Mouse (Mus musculus) left cerebral cortex, postnatal 4 days (tissue): ENCODE measurements around the gene Alkbh1. TPM values are rescaled to one million over a fixed set of nuclear protein-coding genes. Genes with fewer than 3 reads are reported as not detected.
"Not testable (repeated sequence)": the region's sequence is repeated elsewhere in the genome, so short reads cannot be mapped to it uniquely, and the experiment has no call there.

Experiments
- DNase-seq: peaks from one replicate; pipeline ENCODE4 v3.0.0-alpha.2; 2022
- intact Hi-C: fragments of 180-260 bp; cut with DNase I; formaldehyde crosslinking; loops from one replicate; pipeline ENCODE4 v1.15.1; 2025
- total RNA-seq, 2 experiments: library from RNA; stranded (reverse); gene quantifications; 2 replicates each; pipeline ENCODE4 v1.2.3; 2021

The Alkbh1 gene
- total RNA-seq, result 10 to 100 TPM; 25.8 to 28.4 TPM

DNA sequence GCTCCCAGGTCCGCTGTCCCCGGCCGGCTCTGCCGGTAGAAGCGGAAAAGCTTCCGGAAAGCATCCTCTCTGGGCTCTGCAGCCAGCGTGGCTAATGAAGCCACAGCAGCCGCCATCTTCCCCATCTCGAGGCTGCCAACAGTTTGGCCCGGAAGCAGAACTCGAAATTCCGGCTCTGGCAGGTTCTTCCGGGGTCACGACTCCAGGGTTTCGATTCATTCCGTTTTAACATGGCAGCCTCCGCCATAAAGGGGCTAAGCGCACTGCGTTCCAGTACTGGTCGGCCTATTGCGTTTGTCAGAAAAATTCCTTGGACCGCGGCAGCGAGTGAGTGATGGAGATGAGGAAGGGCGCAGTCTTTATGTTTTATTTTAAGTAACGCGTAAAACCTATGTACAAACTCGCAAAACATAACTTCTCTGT, at the start of gene Alkbh1, which contains the start of gene Slirp:
Gene Alkbh1 (minus strand): TSS at position 318 of the 423 bp plus-strand sequence.
Gene Slirp (plus strand): TSS at position 197 of the 423 bp plus-strand sequence.
- DNase-seq, result peak; percentile 92
- intact Hi-C loops, result no loop called here

DNA sequence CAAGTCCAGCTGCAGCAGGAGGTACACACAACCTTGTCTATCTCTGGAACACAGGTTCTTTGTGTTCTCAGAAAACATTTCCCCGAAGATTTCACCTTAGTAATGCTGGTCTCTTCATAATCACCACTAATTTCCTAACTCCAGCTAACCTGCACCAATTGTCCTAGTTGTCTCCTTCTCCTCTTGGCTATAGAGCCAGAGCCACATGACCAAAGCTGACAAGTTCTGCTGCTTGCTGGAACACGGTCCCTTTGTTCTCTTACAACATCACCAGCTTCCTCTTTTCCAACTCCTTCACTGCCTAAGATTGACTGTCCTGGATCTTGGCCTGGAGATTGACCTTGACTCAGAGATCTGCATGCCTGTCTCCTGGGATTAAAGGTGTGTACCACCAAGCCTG, 44.9 kb upstream of the Alkbh1 start:
- DNase-seq, intact Hi-C loops: not testable (repeated sequence)

DNA sequence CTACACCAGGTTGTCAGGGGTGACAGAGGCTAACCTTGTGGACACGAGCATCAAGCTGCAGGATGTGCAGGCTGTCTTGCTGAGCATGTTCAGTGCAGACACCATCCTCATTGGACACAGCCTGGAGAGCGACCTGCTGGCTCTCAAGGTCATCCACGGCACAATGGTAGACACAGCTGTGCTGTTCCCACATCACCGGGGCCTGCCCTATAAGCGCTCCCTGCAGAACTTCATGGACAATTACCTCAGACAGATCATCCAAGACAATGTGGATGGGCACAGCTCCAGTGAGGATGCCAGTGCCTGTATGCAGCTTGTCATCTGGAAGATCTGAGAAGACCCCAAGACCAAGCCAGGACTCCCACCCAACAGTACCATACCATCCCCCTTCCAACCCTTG, 38.7 kb upstream of the Alkbh1 start:
- intact Hi-C loops, DNase-seq: not testable (repeated sequence)

DNA sequence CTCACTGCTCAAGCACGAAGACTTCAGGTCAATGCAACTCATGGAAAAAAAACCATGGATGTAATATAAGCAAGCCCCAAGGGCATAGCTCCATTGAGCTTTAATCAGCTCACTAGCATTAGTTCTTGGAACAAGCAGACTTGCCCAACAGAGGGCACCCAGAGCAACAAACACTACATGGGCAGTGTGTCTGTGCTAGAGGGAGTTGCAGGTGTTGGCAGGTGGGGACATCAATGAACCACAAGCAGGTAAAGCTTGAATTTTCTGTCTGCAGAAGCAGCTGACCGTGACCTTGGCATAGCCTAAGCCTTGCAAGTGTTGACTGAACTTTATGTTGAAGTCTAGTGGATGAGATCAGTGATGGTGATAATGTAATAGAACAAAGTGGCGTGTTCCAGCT, 30.9 kb upstream of the Alkbh1 start:
- no peak for DNase-seq
- intact Hi-C loops, result no loop called here

DNA sequence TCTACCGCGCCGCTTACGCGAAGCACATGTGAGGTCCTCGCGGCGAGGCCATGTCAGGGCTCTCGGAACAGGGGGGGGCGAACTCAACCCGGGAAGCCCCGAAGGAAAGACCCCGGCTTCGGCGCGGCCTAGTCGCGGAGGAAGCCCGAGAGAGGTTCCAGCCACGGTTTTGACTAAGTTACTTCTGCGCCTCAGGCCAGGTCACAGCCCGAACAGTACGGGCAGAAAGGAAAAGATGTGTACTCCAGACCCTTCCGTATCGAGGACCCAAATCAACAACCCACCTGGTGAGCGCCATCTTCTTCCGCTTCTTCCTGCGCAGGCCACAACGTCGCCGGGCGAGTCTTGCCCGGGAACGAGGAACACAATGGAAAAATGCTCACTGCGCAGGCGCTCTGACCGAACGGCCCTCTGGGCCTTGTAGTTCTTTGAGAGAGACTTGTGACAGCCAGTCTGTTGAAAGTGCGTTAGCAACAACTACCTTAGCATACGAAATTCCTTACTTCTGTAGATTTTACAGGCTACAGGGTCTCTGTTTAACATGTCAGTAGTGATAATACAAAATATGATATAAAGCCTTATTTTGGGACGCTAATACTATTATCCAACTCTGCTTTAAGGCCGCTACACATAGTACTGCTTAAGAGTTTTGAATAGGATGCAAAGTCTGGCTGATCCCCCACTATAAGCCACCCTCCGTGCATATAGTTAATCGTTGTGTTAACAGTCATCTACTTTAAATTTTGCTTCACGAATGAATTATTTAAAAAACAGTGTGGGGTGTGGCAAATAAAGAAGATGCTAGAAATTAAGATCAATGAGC, 28.4 kb upstream of the Alkbh1 start, which contains the start of gene Snw1:
Gene Snw1 (minus strand): TSS at position 311 of the 823 bp plus-strand sequence.
- peak; percentile 95 for DNase-seq
- intact Hi-C loops, result no loop called here

DNA sequence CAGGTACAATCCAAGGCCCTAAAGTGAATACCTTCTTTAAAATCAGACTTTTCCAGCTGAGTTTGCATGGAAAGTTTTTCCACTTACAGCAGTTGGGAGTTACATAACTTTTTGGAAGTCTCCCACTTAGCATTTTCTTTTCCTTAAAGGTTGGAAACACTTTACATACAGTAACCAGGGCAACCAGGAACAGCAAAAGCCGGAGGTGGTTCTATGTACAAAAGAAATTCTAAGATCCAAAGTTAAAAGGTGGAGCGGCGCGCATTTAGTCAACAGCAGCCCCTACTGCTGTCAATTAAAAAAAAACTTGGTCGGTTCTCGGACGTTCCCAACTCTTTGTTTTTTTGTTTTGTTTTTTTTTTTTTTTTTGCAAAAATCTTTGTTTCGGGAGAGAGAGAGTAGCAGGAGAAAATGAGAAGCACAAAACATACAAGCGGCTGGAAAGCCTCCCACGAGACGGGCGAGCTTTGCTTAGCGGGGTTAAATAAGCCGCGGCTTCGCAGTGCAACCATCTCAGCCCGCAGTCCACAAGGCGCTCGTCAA, 27.7 kb upstream of the Alkbh1 start:
- no peak for DNase-seq
- intact Hi-C loops, result no loop called here

DNA sequence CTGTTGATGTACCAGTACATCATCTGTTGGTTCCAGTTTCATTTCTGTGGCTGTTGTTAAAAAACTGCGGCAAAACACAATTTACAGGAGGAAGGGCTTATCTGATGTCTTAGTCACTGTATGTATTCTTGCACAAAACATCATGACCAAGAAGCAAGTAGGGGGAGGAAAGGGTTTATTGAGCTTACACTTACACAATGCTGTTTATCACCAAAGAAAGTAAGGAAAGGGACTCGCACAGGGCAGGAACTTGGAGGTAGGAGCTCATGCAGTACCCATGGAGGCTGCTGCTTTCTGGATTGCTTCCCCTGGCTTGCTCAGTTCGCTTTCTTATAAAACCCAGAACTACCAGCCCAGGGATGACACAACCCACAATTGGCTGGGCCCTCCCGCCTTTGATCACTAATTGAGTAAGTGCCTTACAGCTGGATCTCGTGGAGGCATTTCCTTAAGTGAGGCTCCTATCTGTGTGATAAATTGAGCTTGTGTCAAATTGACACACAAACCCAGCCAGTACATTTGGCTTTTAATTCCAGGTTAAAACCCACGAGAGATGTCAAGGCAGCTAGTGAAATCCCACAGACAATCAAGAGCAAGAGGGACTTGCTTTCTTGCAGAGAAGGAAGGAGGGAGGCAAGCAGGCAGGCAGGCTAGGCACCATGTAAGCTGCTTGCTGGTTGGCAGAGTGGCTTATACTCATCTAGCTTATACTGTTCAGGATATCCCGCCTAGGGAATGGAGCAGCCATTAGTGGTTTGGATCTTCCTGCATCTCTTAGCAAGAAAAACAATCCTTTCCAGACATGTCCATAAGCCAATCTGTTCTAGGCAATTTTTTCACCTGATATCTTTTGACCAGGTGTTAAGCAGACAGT, 26.7 kb upstream of the Alkbh1 start:
- no peak for DNase-seq
- intact Hi-C loops, result no loop called here

DNA sequence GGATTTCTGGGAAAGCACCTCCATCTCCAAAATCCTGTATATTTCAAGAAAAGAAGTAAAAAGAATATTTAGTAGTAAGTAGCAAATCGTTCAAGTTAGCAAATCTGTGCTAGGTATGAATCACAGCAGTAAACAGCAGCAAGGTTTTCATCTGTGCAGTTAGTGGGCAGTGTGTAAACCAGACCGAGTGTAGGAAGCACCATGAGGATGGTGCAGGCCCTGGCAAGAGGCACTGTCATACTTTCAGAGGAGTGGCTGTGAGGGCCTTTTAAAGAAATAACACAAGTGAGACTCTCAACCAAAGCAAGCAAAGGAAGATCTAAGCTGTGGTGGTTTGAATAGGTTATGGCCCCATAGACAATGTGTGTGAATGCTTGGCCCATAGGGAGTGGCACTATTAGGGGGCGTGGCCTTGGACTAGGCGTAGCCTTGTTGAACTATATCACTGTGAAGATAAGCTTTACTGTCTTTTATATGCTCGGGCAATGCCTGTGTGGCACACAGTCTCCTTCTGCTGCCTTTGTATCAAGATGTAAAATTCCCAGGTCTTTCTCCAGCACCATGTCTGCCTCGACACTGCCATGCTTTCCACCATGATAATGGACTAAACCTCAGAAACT, 21.0 kb upstream of the Alkbh1 start:
- no peak for DNase-seq
- intact Hi-C loops, result no loop called here

DNA sequence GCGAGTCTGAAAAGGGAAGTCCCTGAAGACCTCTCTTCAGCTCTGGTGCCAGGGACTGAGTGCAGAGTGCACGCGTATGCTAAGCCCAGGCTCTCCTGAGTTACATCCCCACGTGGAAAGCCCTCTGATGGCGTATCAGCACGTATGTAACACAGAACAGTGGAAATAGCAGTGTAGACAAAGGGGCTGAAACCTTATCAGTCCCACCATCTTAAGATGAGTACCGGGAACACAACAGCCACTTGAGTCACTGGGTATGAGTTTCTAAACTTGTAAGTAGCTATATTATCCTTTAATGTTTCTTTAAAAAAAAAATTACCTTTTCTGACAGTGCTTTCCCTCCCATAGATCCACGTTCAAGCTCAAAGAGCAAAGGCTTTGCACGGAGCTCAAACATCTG, 5.6 kb upstream of the Alkbh1 start:
- no peak for DNase-seq
- intact Hi-C loops, result no loop called here

DNA sequence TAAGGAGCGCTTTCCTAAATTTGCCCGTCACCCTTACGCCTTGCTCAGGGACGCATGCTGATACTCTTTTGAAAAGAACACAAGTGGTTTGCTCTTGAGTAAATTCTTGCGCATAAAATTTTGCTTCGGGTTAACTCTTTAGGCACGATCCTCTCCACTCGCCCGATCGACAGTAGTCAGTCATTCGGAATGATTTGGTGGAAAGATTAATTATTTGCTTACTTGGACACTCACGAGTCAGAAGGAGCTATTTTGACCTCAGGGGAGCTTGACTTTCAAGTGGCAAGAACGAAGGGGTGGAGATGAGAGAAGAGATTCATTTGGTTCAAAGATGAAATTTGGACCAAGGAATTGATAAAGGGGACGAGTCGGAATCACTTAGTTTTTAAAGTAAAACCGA, 394 bp upstream of the Alkbh1 start:
- DNase-seq, result no peak
- intact Hi-C loops, result no loop called here

DNA sequence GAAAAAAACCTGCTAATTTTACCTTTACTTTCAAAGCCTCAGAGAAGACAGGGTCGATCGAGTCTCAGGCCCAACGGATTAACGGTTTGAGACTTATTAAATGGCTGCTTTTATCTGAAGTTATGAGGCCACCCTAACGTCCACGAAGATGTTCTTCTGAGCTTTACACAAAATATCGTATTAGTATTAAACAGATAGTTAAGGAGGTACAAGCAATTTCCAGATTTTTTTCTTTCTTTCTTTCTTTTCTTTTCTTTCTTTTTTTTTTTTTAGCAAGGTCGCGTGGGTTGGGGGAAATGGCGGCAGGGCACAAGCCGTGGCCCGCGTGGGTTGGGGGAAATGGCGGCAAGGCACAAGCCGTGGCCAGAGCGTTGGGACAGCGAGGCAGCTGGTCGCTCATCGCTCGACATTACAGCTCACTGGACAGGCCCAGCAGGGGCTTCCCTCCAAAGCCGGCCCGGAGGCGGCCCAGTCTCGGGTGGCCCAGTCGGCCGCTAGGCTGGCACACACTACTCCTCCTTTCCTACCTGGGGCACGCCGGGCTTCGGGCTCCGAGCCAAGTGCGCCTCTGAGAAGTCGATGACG, 610 bp downstream of the Alkbh1 start:
- intact Hi-C loops, result no loop called here
- DNase-seq, result no peak

DNA sequence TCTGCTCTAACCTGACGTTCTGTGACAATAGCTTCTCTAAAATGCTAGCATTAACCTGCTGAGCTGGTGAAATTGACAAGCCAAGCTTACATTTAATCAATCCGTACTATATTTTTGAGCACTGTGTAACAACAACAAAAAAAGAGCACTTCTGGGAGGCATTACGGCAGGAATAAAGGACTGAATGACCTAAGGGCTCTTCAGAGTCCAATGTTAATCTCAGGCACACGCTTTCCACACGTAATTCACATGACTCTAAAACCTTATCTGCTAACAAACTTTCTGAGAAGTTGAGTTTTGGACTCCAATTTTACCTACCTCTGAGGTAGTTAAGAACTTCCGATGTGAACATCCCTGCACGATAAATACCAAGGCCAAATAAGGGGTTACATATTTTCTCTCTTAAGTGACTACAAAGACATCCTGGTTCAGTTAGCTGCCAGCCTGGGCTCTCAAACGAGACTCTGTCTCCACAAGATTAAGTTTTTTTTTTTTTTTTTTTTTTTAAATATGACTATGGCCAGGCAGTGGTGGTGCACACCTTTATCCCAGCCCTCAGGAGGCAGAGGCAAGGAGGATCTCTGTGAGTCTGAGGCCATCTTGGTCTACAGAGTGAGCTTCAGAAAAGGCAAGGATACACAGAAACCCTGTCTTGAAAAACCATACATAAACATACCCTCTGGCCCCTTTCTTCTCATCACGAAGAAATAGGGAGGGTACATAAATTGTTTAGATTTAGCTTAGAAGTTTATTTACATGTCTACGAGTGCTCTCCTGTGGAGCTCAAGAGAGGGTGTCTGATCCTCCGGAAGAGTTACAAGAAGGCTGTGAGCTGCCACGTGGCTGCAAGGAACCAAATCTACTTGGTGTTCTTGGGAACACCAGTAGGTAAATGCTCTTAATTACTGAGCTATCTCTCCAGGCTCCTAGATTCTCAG, 1.4 kb downstream of the Alkbh1 start:
- DNase-seq, result no peak

DNA sequence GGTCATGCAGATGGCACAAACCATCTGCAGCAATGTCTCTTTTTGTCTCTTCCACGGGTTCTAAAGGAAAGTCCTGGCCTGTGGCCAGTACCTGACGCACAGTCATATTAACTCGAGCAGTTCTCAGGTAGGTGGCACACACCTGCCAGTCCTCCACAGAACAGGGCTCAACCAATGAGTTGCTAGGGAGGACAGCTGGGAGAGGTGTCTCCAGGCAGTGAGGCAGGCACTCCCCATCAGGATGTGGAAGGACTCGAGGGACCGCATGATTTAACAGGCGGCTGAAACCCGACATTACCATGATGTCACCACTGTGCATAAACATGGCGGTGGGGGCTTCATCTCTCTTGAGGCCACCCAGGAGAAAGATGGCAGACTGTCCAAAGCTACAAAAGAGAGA, 14.9 kb downstream of the Alkbh1 start:
- intact Hi-C loops, result no loop called here
- no peak for DNase-seq

More for the DNA sequence above, 1.4 kb downstream of the Alkbh1 start:
- intact Hi-C loops, result no loop called here

DNA sequence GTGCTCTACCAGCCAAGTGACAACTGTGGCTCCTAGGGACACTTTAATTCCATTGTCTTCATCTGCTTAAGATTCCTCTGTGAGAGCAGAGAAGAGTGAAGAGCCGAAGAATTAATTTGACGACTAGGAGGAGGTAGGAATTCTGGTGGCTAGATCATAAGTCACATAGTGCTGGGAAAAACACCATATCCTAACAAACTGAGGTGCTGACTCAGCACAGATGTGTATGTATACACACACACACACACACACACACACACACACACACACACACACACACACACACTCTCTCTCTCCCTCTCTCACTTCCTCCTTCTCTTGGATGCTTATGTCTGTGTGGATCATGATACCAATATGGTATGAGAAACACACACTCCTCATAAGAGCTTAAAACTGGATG, 15.5 kb downstream of the Alkbh1 start:
- intact Hi-C loops, result no loop called here

DNA sequence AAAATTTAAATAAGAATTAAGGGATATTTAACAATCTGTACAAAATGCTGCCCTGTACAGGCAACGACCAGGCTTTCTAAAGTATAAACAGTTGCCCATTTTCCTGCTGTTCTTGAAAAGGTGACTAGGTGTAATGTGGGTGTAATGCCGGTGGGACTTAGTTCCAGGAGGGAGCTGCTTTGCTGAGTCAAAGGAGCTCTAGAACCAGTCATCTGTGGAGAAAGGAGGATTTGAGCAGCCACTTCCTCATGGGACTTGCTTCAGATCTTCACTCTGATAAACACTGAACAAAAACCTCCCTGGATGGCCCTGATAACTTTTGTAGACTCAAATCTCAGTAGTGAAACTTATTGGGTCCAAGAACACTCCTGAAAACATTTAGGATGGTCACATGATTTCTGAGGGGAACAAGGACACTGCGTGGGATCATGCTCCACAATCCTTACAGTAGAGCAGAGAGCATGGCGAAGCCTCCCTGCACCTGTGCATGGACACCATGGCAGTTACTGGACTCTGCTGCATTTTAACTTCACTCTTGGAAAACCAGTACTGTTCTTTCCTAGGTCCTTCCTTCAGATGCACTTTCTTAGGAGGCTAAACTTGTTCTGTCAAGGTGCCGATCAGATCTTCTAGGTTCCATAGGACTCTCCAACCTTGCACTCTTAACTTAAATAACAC, 17.3 kb downstream of the Alkbh1 start:
- no peak for DNase-seq
- intact Hi-C loops, result no loop called here

More for the DNA sequence above, 15.5 kb downstream of the Alkbh1 start:
- no peak for DNase-seq

DNA sequence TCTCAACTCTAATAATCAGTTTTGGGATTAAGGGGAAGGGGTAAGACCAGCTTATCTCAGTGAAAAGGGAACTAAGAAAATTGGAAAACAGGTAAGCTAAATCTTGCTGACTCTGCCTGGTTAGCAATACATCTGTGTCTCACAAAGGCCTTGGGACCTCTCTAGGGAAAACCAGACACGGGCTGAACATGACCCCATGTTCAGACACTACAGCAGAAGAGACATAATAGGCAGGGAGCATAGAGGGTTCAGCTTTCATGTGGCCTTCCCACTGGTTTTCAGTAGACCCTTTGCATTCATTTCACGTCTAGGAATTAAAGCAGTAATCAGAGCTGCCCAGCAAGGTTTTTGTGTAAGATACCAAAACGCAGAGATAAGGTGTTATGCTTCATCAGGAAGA, 19.3 kb downstream of the Alkbh1 start:
- intact Hi-C loops, result no loop called here
- DNase-seq, result no peak

DNA sequence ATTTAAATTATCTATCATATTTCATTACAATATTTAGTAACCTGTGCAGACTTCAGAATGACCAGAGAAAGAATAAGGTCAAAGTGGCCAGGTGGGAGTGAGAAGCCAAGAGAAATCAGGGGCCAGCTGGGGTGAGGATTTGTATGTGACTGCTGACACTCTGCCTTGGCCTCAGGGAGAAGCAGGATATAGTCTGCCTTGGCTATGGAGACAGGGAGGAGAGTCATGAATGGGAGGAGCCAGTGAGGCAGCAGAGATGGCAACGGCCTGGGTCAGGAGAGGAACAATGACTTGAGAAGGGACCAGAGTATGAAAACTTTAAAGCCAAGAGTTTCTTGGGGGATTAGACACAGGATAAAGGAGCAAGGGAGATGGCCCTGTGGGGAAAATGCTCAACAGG, 20.1 kb downstream of the Alkbh1 start:
- DNase-seq, result no peak
- intact Hi-C loops, result no loop called here

DNA sequence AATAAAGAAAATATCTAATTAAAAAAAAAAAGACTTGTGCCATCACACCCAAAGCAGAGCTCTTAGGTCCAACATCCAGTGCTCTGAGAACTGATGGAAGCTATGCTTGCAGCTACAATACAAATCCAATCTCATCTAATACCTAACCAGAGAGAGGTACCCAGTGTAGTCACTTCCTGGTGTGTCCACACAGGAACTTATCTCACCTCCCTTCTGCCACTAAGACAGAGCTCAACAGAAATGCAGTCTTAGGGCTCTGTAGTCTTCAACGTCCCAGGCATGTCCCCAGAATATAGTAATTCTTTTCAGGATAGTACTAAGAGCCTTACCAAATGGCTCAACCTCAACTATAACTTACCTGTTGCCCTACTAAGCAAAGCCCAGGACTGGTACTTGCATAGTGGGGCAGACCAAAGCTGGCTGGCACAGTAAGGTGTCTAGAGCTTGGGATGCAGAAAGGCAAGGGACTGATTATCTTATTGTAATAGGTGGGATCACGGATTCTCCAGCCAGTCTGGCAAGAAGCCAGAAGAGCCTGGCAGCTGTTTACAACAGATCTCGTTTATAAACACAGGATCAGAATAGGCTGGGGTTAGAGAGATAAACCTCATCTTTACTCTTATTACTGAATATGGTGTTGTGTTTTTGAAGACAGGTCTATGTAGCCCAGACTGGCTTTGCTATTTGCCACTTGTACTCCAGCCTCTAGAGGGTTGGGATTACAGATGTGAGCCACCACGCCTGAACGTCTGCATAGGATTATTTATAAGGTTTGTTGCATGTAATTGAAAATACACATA, 21.9 kb downstream of the Alkbh1 start:
- intact Hi-C loops, result no loop called here
- DNase-seq, result peak; percentile 23
